ENCODE assay signal across 8 mouse cellular contexts in the genomic region with DNA sequence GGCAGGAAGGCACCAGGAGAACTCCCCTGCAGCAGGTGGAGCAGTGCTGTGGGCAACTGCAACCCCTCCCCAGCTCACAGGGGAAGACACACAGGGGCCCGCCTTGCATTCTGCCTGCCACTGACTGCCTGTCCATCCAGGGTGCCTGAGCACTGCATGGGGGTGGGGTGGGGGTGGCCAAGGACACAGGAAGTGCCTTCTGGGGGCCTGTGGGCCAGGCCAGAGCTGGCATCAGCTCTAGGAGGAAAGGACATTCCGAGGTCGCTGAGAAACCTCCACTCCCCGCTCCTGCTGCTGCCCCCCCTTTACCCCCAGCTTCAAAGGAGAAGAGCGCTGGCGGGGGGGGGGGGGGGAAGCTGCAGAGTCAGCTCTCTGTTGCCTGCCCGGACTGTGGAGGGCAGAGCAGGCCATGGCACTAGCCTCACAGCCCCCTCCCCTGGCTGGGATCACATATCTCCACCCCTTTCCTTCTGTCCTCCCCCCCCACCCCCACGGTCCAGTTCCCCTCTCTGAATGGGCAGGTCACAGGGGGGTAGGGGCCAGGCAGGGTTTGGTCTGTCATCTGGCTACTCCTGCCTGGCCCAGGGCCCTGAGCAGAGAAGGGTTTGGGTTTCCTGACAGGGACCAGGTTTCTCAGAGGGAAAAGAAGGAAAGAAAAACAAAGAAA. TPM values are rescaled to one million over a fixed set of nuclear protein-coding genes. Genes with fewer than 3 reads are reported as not detected.
DNase-seq lines count a peak whose midpoint lies in the region; ATAC-seq lines count a peak whose summit lies in the region.

No protein-coding gene starts in this region.

- DNase-seq in gastrocnemius, adult 18-20 months (ENCODE audit: low spot score) = peak; percentile 29
- no peak for DNase-seq in gastrocnemius, postnatal 36 days
- peak; percentile 57 for DNase-seq in retina, postnatal 1 day
- no peak for DNase-seq in retina, embryonic 14.5 days (ENCODE audit: low spot score)
- DNase-seq in kidney, postnatal 14 days = peak; percentile 49
- DNase-seq in MN1 (ENCODE audit: low spot score) = no peak
- no peak for DNase-seq in c-Kit-positive CD71-positive TER-119-positive erythroid progenitor cells, embryonic 14.5 days (ENCODE audit: low spot score)

- no peaks in the 10 kb centered on the region for H3K36me3 ChIP-seq in stomach, embryonic 15.5 days

- H3K4me3 ChIP-seq in stomach, embryonic 15.5 days (replicated peaks) = no peak overlapping the region

- H3K27ac ChIP-seq in stomach, embryonic 15.5 days = peak overlapping the region; percentile 54

- H3K9me3 ChIP-seq in stomach, embryonic 15.5 days = no peaks in the 10 kb centered on the region

- no peak overlapping the region for H3K9ac ChIP-seq in stomach, embryonic 15.5 days

- H3K27me3 ChIP-seq in stomach, embryonic 15.5 days (replicated peaks) = no peaks in the 10 kb centered on the region

- WGBS in stomach, embryonic 15.5 days = 6% methylated on average over 6 of the region's 8 CpGs

- H3K4me2 ChIP-seq in stomach, embryonic 15.5 days = no peak overlapping the region; the same call in 1 of the 2 replicates

- peaks cover 36% of the 10 kb centered on the region for H3K4me1 ChIP-seq in stomach, embryonic 15.5 days

- 0 out of 2 replicates have a peak, but pooled peaks have one; percentile 44 for ATAC-seq in stomach, embryonic 15.5 days (ENCODE audit: insufficient read depth, low FRiP score, low read depth)

- intact Hi-C loops in gastrocnemius, postnatal 36 days (cut with DNase I) = no loop called here

RNA-seq across cellular contexts. Expression of a gene that starts 25.0 kb away (rescaled TPM):
- 10 to 100 TPM in 1 of 2 experiments, 1 to 10 TPM in 1; 8.6 to 15.3 TPM for total RNA-seq in gastrocnemius, adult 18-20 months (2021)
- 10 to 100 TPM; 10.3 to 10.9 TPM for total RNA-seq in gastrocnemius, postnatal 36 days (2021)
- polyA plus RNA-seq in stomach, embryonic 15.5 days (2015; fragmentation: Nextera tagmentation; extraction: Ambion mirVana) = 18.3 and 24.0 TPM in 2 replicates

RNA-seq across cellular contexts. Expression of a gene that starts 31.7 kb away (rescaled TPM):
- total RNA-seq in gastrocnemius, adult 18-20 months (2021) = 10 to 100 TPM; 14.4 to 47.1 TPM
- total RNA-seq in gastrocnemius, postnatal 36 days (2021) = 10 to 100 TPM; 24.8 to 31.1 TPM
- polyA plus RNA-seq in stomach, embryonic 15.5 days (2015; fragmentation: Nextera tagmentation; extraction: Ambion mirVana) = 8.3 and 11.8 TPM in 2 replicates

RNA-seq across cellular contexts. Expression of a gene that starts 34.6 kb away (rescaled TPM):
- 10 to 100 TPM; 44.7 to 53.1 TPM for total RNA-seq in gastrocnemius, adult 18-20 months (2021)
- 10 to 100 TPM; 30.8 to 41.2 TPM for total RNA-seq in gastrocnemius, postnatal 36 days (2021)
- 153 and 157 TPM in 2 replicates for polyA plus RNA-seq in stomach, embryonic 15.5 days (2015; fragmentation: Nextera tagmentation; extraction: Ambion mirVana)

RNA-seq across cellular contexts. Expression of a gene that starts 48.2 kb away (rescaled TPM):
- total RNA-seq in gastrocnemius, adult 18-20 months (2021) = 10 to 100 TPM; 46.9 to 48.3 TPM
- total RNA-seq in gastrocnemius, postnatal 36 days (2021) = 10 to 100 TPM; 46.8 to 50.0 TPM
- 59.5 and 61.1 TPM in 2 replicates for polyA plus RNA-seq in stomach, embryonic 15.5 days (2015; fragmentation: Nextera tagmentation; extraction: Ambion mirVana)

RNA-seq across cellular contexts. Expression of a gene that starts 57.8 kb away (rescaled TPM):
- 10 to 100 TPM; 42.5 to 45.3 TPM for total RNA-seq in gastrocnemius, adult 18-20 months (2021)
- 10 to 100 TPM; 40.9 to 41.9 TPM for total RNA-seq in gastrocnemius, postnatal 36 days (2021)
- 124 and 130 TPM in 2 replicates for polyA plus RNA-seq in stomach, embryonic 15.5 days (2015; fragmentation: Nextera tagmentation; extraction: Ambion mirVana)

Comparison
In these comparisons a context has a peak if more than half of its experiments do, and no peak if none do; other contexts are left out.
1. DNase-seq: peak in gastrocnemius, adult 18-20 months (single experiment), retina, postnatal 1 day (single experiment) and kidney, postnatal 14 days (single experiment); none in gastrocnemius, postnatal 36 days (0 of 2), retina, embryonic 14.5 days (single experiment), MN1 (single experiment) and c-Kit-positive CD71-positive TER-119-positive erythroid progenitor cells, embryonic 14.5 days (single experiment).